Mouse (Mus musculus) neural tube, embryonic 10.5 days (tissue): ENCODE results near the gene Mpp4.

Experiments
- DNase-seq: peaks from one replicate; pipeline ENCODE4 v3.0.0-alpha.2; 2017; ENCODE audit warnings: low spot score; ENCODE audit errors: extremely low spot score

The Mpp4 gene

GRCm38 (mm10) chr1:59163030-59163461 is at the start of gene Mpp4:
TSS of gene Mpp4 (minus strand) at chr1:59163389.
- no peak for DNase-seq

- no peak for DNase-seq
These were observed 49.8 kb upstream of the Mpp4 start for GRCm38 (mm10) chr1:59212951-59213350.

DNA sequence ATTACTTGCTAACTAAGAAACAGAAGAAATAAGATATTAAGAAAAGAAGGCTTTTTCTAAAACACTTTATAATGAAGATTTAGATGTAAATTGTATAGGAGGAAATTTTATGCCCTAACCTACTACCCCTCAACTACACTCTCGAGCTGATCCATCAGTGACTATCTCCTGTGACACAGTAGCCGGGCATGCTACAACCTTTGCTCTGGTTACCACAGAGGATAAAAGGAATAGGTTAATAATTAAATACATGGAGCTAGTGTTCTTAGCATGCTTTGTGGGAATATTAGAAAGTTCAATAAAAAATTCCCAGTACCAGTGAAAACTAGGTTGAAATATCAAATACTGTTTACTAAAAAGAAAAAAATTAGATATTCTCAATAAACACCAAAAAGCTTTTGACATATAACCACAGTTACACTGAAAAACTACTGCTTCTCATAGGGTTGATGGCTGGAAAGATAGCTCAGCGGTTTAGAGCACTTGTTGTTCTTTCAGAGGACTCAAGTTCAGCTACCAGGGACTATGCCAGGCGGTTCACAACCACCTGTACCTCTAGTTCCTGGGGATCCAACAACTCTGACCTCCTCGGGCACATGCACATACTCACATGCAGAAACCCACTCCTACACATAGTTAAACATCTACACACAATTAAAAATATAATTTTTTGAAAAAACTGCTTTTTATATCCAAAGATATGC is 49.0 kb upstream of the Mpp4 start:
- no peak for DNase-seq

GRCm38 (mm10) chr1:59211651-59212050 is 48.5 kb upstream of the Mpp4 start:
- DNase-seq, result no peak

DNA sequence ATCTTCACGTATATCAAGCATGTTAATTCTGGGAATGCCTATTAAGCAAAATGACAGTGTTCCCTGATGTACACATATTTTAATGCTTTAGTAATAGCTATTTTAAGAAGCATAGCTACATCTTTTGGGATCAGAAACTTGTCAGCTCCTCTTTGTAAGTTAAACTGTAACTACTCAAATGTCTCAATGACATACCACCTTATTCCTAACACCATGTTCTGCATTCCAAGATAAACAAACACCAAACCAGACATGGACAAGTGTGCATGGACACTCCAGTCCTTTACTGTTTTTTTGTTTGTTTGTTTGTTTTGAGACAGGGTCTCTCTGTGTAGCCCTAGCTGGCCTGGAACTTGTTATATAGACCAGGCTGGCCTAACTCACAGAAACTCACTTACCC is 45.1 kb upstream of the Mpp4 start:
- no peak for DNase-seq

DNA sequence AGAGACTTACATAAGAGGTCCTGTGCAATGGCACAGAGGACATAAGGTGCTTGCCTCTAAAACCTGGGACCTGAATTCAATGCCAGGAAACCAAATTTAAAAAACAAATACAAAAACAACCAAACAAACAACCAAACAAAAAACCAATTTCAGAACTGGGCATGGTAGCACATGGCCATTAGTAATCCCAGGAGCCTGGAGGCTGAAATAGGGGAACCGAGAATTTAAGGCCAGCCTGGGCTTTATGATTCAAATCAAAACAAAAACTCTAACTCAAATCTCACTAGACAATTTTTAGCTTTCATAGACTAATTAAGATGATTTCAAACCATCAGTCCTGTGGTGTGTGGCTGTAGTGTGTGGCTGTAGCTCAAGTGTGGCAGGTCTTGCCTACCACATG is 41.3 kb upstream of the Mpp4 start:
- no peak for DNase-seq

DNA sequence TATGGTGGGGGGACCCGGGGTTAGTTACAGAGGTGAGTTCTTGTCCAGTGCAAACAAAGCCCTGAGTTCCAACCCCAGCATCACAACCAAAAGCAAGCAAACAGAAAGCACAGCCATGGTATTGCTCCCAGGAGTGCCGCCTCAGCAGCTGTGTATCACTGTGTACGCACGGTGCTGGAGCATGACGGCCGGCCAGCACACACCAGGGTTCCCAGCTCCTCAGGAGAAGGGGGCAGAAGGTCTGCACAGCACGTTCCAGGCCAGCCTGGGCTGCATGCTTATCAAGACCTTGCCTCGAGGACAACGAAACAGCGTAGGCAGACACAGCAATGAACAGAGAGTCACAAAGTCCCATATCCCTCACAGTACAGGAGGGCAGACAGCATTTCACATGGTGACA is 39.2 kb upstream of the Mpp4 start:
- no peak for DNase-seq

DNA sequence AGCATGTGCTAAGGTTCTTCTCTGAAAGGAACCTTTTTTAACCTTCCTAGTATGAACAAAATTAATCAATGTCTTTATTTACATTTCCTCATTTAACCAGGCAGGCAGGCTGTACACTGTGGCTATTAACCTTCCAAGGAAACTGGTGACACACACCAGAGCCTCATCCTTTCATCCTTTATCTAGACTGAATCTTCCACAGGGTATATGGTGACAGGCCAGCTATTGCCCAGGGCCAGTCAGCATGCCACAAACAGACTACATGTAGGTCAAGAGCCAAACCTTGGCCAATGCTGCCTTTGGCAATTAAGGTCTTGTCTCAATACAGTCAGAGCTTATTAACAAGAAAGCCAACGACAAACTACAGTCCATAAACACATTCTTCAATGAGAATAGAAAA is 38.4 kb upstream of the Mpp4 start:
- DNase-seq, result no peak

DNA sequence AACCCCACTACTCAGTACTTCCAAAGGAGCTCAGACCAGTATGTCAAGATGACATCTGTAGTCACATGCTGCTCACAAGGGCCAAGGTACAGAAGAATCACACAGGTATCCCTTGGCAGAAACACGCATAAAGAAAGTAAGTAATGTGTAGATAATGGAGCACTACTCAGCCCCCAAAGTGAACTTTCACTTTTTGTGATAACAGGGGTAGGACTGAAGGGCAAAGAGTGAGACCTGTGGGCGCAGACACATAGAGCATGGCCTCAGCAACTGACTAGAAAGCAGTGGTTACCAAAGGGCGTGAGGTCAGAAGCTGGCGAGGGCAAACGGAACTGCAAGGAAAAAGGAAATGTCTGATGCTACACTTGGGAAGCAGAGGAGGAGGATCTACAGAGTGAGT is 37.8 kb upstream of the Mpp4 start:
- DNase-seq, result no peak

DNA sequence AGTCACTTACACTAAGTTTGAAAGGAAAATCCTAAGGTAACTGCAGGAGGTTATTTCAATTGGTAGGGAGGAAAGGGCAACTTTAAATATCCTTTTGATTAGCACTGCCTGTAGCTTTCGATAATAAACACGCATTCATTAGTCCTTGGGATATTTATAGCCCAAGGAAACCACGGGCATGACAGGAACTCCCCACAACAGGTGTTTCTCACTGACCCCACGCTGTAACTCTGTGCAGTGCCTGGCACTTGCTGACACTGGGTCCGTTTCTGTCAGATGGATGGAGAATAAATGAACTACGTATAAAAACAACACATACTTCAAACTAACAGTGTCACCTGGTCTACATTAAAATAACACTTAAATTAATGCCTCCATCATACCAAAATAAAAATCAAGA is 31.8 kb upstream of the Mpp4 start:
- no peak for DNase-seq

DNA sequence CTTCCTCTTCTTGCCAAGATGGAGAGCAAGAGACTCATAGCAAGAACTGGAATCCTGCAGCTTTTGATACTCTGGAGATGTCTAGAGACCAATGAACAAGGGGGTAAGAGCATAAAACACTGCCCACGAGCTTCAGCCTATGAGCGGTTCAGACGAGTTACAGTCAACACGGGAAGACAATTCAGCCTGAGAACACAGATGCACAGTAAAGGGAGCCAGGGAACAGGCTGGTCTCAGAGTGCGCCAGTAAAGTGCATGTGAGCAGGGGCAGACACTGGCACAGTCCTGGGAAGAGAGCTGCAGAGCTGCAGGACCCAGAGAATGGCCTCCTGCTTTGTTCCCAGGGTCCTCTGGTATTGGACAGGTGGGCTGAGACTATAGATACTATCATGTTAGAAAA is 24.6 kb upstream of the Mpp4 start:
- DNase-seq, result no peak

- no peak for DNase-seq
These were observed 23.1 kb upstream of the Mpp4 start for GRCm38 (mm10) chr1:59186317-59186716.

DNA sequence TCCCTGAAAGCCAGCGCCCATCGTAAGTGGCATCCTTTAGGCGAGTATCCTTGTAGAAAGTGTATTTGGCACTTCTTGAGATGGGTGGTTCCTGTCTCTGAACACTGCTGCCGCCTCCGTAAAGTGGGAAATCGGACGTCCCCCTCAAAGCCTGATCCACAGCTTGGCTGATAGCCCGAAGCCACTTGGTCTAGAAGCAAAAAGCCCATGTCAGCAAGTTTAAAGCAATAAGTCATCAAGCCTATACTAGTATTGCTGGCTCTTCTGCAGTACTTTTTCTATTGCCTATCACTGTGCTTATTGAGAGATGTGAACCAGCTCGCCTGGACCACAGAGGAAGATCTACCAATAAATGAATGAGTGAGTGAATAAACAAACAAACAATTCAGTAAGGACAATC is 22.2 kb upstream of the Mpp4 start:
- no peak for DNase-seq

DNA sequence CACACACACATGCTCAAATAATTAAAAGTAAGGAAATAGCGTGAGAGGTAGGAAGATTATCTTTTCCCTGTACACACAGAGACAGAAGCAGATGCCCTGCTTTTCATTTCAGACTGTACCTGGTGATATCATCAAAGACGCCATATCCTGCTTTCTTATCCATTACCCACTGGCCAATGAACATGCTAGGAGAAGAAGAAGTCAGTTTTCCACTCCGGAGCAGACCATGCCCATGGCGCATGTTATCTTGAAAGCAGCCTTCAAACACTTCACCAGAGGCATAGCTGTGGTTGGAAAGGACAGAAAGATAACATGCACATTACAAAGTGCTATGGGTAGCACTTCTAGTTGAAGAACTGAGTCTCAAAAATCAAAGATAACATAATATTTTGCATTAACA is 19.9 kb upstream of the Mpp4 start:
- DNase-seq, result no peak

- DNase-seq, result no peak
These were observed 19.2 kb upstream of the Mpp4 start for GRCm38 (mm10) chr1:59182373-59182772.

GRCm38 (mm10) chr1:59180003-59180402 is 16.8 kb upstream of the Mpp4 start:
- no peak for DNase-seq

DNA sequence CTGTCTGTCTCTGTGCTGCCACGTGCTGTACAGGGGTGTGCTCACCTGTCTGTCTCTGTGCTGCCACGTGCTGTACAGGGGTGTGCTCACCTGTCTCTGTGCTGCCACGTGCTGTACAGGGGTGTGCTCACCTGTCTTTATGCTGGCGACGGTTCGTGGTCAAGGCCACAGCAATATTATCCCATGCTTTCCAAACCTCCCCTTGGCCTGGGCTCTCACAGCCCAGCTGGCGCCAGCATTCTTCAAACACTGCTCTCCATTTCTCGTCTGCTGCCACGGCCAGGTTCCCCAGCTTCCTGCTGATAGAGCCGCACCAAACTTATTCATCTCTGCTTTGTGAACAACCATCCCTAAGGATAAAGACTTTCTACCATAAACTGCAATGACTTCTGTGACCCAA is 15.2 kb upstream of the Mpp4 start:
- no peak for DNase-seq

DNA sequence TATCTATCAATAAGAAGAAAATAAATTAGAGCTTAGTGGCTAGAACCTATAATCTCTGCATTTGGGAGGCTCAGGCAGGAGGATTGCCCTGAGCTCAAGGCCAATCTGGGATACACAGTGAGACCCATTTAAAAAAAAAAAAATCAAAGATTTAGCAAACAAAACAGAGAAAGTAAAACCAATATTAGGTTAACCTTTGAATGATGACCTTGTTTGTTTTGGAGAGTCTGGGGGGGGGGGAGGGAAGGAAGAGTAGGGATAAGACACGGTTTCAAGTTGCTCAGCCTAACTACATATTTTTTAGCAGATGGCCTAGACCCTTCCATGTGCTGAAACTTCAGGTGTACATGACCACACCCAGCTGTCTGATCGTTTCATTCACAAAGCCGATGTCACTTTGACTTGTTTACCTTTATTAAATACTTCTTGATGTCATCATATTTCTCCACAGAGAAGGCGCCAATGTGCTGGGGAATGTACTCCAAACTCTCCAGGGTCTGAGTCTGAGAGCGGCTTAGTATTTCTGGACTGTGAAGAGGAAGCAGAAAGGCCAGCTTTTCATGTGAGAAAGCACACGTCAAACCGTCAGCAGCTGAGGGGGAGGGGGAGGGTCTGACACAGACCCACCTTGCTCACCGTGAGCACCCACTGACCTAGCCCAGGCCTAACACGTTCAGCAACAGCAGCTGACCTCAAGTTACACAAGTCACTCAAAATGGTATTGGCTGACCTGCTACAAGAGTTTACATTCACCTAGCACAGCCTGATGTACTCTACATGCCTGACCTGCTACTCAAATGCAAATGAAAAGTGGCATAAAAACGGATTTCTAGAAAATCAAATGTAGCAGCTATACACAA is 11.6 kb upstream of the Mpp4 start:
- no peak for DNase-seq

DNA sequence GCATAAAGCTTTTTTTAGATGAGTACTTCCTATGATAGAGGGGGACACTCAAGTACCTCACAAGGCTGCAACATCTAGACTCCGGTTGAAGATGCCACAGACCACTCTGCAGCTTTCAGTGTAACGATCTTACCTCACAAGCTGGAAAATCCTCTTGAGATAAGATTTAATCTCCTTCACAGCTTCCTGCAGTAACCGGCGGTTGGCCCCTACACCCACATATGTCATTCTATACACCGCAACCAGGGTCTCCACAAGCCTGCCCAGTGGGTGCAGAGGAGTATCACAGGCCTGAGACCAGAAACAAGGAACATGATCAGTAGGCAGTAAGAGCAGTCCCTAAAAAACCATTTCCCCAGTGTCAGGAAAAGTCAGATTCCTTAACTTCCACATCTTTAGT is 9.8 kb upstream of the Mpp4 start:
- DNase-seq, result no peak

GRCm38 (mm10) chr1:59171875-59172274 is 8.7 kb upstream of the Mpp4 start:
- no peak for DNase-seq

DNA sequence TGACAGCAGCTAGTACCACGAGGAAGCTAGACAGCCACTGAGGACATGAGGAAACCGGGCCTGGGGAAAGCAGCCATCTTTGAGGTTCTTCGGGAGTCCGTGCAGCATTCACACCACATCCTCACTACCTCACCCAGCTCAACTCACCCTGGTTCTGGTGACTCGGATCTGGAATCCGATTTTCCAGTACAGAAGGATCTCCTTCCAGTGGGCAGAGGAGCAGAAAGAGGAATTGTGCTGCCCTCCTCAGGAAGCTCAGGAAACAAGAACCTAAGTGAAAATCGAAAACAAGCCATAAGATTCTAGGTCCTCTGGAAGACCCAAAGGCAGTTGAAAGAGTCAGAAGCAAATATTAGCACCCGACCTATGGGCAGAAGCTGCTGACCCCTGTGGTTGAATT is 7.1 kb upstream of the Mpp4 start:
- no peak for DNase-seq

DNA sequence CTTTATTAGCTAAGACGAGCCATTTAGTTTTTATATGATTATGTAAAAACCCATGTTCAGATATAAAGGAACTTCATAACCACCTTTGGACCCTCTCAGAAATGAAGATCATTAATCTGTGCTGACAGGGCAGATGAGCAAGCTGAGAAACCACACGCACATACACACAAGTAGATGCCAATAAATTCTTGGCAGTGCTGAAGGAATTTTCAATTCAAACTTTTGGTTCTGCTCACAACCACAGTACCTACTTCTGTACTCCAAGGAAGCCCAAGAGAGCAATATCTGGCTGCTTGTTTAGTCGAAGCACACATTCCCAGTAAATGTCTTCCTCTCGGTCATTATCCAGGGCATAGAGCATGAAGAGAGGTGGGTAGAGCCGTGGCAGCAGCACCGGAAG is 6.4 kb upstream of the Mpp4 start:
- DNase-seq, result no peak

GRCm38 (mm10) chr1:59168556-59168955 is 5.4 kb upstream of the Mpp4 start:
- DNase-seq, result no peak
